Mouse (Mus musculus): ENCODE results near the gene Vax1. TPM values are rescaled to one million over a fixed set of nuclear protein-coding genes. Genes with fewer than 3 reads are reported as not detected.

Vax1 gene
- polyA plus RNA-seq, 1 experiment from 2014 or later: not detected

GRCm38 (mm10) chr19:59171871-59172245 lies 2.0 kb upstream of the Vax1 start:
- Histone ChIP-seq H3K9ac (ENCODE audit: low read depth, low read length) (no peak overlapping the region), H3K27ac (ENCODE audit: low read length) (no peak overlapping the region), H3K4me1 (ENCODE audit: control insufficient read depth, low read depth, low read length) (no peaks in the 10 kb centered on the region), H3K9me3 (replicated peaks; ENCODE audit: control insufficient read depth, low read length) (no peaks in the 10 kb centered on the region), H3K4me3 (ENCODE audit: low read depth, low read length) (no peak overlapping the region), H3K27me3 (ENCODE audit: control insufficient read depth, insufficient read depth, low read depth, low read length) (peaks cover 78% of the 10 kb centered on the region), H3K4me2 (ENCODE audit: low read depth, low read length) (no peak overlapping the region), H3K36me3 (ENCODE audit: control insufficient read depth, insufficient read depth) (no peaks in the 10 kb centered on the region)
- 2% methylated on average over 19 of the region's 19 CpGs for WGBS (ENCODE audit: insufficient replicate concordance)
- ATAC-seq (ENCODE audit: low read depth): no peak

GRCm38 (mm10) chr19:59171151-59171870 lies 1.5 kb upstream of the Vax1 start:
- Histone ChIP-seq H3K4me2 (ENCODE audit: low read depth, low read length) (no peak overlapping the region), H3K9ac (ENCODE audit: low read depth, low read length) (no peak overlapping the region), H3K36me3 (ENCODE audit: control insufficient read depth, insufficient read depth) (no peaks in the 10 kb centered on the region), H3K9me3 (replicated peaks; ENCODE audit: control insufficient read depth, low read length) (no peaks in the 10 kb centered on the region), H3K27me3 (ENCODE audit: control insufficient read depth, insufficient read depth, low read depth, low read length) (peaks cover 83% of the 10 kb centered on the region), H3K27ac (ENCODE audit: low read length) (no peak overlapping the region), H3K4me1 (ENCODE audit: control insufficient read depth, low read depth, low read length) (no peaks in the 10 kb centered on the region), H3K4me3 (ENCODE audit: low read depth, low read length) (no peak overlapping the region)
- no peak for ATAC-seq (ENCODE audit: low read depth)
- 3% methylated on average over 38 of the region's 38 CpGs for WGBS (ENCODE audit: insufficient replicate concordance)

- Histone ChIP-seq H3K27ac (ENCODE audit: low read length) (no peak overlapping the region), H3K36me3 (ENCODE audit: control insufficient read depth, insufficient read depth) (no peaks in the 10 kb centered on the region), H3K4me1 (ENCODE audit: control insufficient read depth, low read depth, low read length) (no peaks in the 10 kb centered on the region), H3K4me2 (ENCODE audit: low read depth, low read length) (no peak overlapping the region), H3K27me3 (ENCODE audit: control insufficient read depth, insufficient read depth, low read depth, low read length) (peaks cover 88% of the 10 kb centered on the region), H3K9me3 (replicated peaks; ENCODE audit: control insufficient read depth, low read length) (no peaks in the 10 kb centered on the region), H3K9ac (ENCODE audit: low read depth, low read length) (no peak overlapping the region), H3K4me3 (ENCODE audit: low read depth, low read length) (no peak overlapping the region)
- ATAC-seq (ENCODE audit: low read depth): no peak
- WGBS (ENCODE audit: insufficient replicate concordance): 0% methylated on average over 5 of the region's 6 CpGs
Measured at GRCm38 (mm10) chr19:59170766-59171095, 875 bp upstream of the Vax1 start.

GRCm38 (mm10) chr19:59169143-59169935 lies 517 bp downstream of the Vax1 start:
- Histone ChIP-seq H3K27me3 (ENCODE audit: control insufficient read depth, insufficient read depth, low read depth, low read length) (peaks cover 97% of the 10 kb centered on the region), H3K27ac (ENCODE audit: low read length) (no peak overlapping the region), H3K9ac (ENCODE audit: low read depth, low read length) (no peak overlapping the region), H3K9me3 (replicated peaks; ENCODE audit: control insufficient read depth, low read length) (no peaks in the 10 kb centered on the region), H3K4me1 (ENCODE audit: control insufficient read depth, low read depth, low read length) (no peaks in the 10 kb centered on the region), H3K36me3 (ENCODE audit: control insufficient read depth, insufficient read depth) (no peaks in the 10 kb centered on the region), H3K4me3 (ENCODE audit: low read depth, low read length) (peak overlapping the region; percentile 23; the same call in 1 of the 2 replicates), H3K4me2 (ENCODE audit: low read depth, low read length) (peak overlapping the region; percentile 8; the same call in 1 of the 2 replicates)
- WGBS (ENCODE audit: insufficient replicate concordance): under 1% methylated on average over 65 of the region's 65 CpGs
- no peak for ATAC-seq (ENCODE audit: low read depth)

- Histone ChIP-seq H3K4me3 (ENCODE audit: low read depth, low read length) (no peak overlapping the region), H3K9me3 (replicated peaks; ENCODE audit: control insufficient read depth, low read length) (no peaks in the 10 kb centered on the region), H3K27ac (ENCODE audit: low read length) (no peak overlapping the region), H3K4me1 (ENCODE audit: control insufficient read depth, low read depth, low read length) (no peaks in the 10 kb centered on the region), H3K27me3 (ENCODE audit: control insufficient read depth, insufficient read depth, low read depth, low read length) (peaks cover 100% of the 10 kb centered on the region), H3K4me2 (ENCODE audit: low read depth, low read length) (no peak overlapping the region), H3K36me3 (ENCODE audit: control insufficient read depth, insufficient read depth) (no peaks in the 10 kb centered on the region), H3K9ac (ENCODE audit: low read depth, low read length) (no peak overlapping the region)
- 4% methylated on average over 17 of the region's 17 CpGs for WGBS (ENCODE audit: insufficient replicate concordance)
- no peak for ATAC-seq (ENCODE audit: low read depth)
Measured at GRCm38 (mm10) chr19:59168386-59168905, 1.4 kb downstream of the Vax1 start.

GRCm38 (mm10) chr19:59167871-59168270 lies 2.0 kb downstream of the Vax1 start:
- H3K9me3 ChIP-seq (replicated peaks; ENCODE audit: control insufficient read depth, low read length): no peaks in the 10 kb centered on the region
- peaks cover 100% of the 10 kb centered on the region for H3K27me3 ChIP-seq (ENCODE audit: control insufficient read depth, insufficient read depth, low read depth, low read length)
- no peak overlapping the region for H3K27ac ChIP-seq (ENCODE audit: low read length)
- H3K36me3 ChIP-seq (ENCODE audit: control insufficient read depth, insufficient read depth): no peaks in the 10 kb centered on the region
- ATAC-seq (ENCODE audit: low read depth): no peak
- H3K4me2 ChIP-seq (ENCODE audit: low read depth, low read length): no peak overlapping the region
- no peak overlapping the region for H3K4me3 ChIP-seq (ENCODE audit: low read depth, low read length)
- WGBS (ENCODE audit: insufficient replicate concordance): 16% methylated on average over 5 of the region's 5 CpGs
- H3K4me1 ChIP-seq (ENCODE audit: control insufficient read depth, low read depth, low read length): no peaks in the 10 kb centered on the region
- no peak overlapping the region for H3K9ac ChIP-seq (ENCODE audit: low read depth, low read length)

GRCm38 (mm10) chr19:59166879-59167278 lies 3.0 kb downstream of the Vax1 start:
- Histone ChIP-seq H3K27ac (ENCODE audit: low read length) (no peak overlapping the region), H3K4me1 (ENCODE audit: control insufficient read depth, low read depth, low read length) (no peaks in the 10 kb centered on the region), H3K4me3 (ENCODE audit: low read depth, low read length) (peak overlapping the region; percentile 22; the same call in 1 of the 2 replicates), H3K4me2 (ENCODE audit: low read depth, low read length) (peak overlapping the region; percentile 43), H3K9ac (ENCODE audit: low read depth, low read length) (no peak overlapping the region), H3K27me3 (ENCODE audit: control insufficient read depth, insufficient read depth, low read depth, low read length) (peaks cover 99% of the 10 kb centered on the region), H3K36me3 (ENCODE audit: control insufficient read depth, insufficient read depth) (no peaks in the 10 kb centered on the region), H3K9me3 (replicated peaks; ENCODE audit: control insufficient read depth, low read length) (no peaks in the 10 kb centered on the region)
- 3% methylated on average over 13 of the region's 13 CpGs for WGBS (ENCODE audit: insufficient replicate concordance)
- ATAC-seq (ENCODE audit: low read depth): no peak

GRCm38 (mm10) chr19:59166311-59166761 lies 3.5 kb downstream of the Vax1 start:
- H3K4me2 ChIP-seq (ENCODE audit: low read depth, low read length): peak overlapping the region; percentile 43
- under 1% methylated on average over 53 of the region's 55 CpGs for WGBS (ENCODE audit: insufficient replicate concordance)
- peak overlapping the region; percentile 22; the same call in 1 of the 2 replicates for H3K4me3 ChIP-seq (ENCODE audit: low read depth, low read length)
- no peaks in the 10 kb centered on the region for H3K9me3 ChIP-seq (replicated peaks; ENCODE audit: control insufficient read depth, low read length)
- H3K27ac ChIP-seq (ENCODE audit: low read length): no peak overlapping the region
- H3K27me3 ChIP-seq (ENCODE audit: control insufficient read depth, insufficient read depth, low read depth, low read length): peaks cover 99% of the 10 kb centered on the region
- no peak for ATAC-seq (ENCODE audit: low read depth)
- no peak overlapping the region for H3K9ac ChIP-seq (ENCODE audit: low read depth, low read length)
- H3K36me3 ChIP-seq (ENCODE audit: control insufficient read depth, insufficient read depth): no peaks in the 10 kb centered on the region
- no peaks in the 10 kb centered on the region for H3K4me1 ChIP-seq (ENCODE audit: control insufficient read depth, low read depth, low read length)

GRCm38 (mm10) chr19:59165577-59165976 lies 4.3 kb downstream of the Vax1 start:
- H3K9me3 ChIP-seq (replicated peaks; ENCODE audit: control insufficient read depth, low read length): no peaks in the 10 kb centered on the region
- no peaks in the 10 kb centered on the region for H3K36me3 ChIP-seq (ENCODE audit: control insufficient read depth, insufficient read depth)
- no peak overlapping the region for H3K4me2 ChIP-seq (ENCODE audit: low read depth, low read length)
- H3K27ac ChIP-seq (ENCODE audit: low read length): no peak overlapping the region
- H3K9ac ChIP-seq (ENCODE audit: low read depth, low read length): no peak overlapping the region
- no peak overlapping the region for H3K4me3 ChIP-seq (ENCODE audit: low read depth, low read length)
- H3K27me3 ChIP-seq (ENCODE audit: control insufficient read depth, insufficient read depth, low read depth, low read length): peaks cover 98% of the 10 kb centered on the region
- ATAC-seq (ENCODE audit: low read depth): no peak
- H3K4me1 ChIP-seq (ENCODE audit: control insufficient read depth, low read depth, low read length): no peaks in the 10 kb centered on the region
- 3% methylated on average over 7 of the region's 7 CpGs for WGBS (ENCODE audit: insufficient replicate concordance)

Data from liver, embryonic 16.5 days (tissue).